Mouse (Mus musculus): ENCODE measurements around the gene Rbp1. TPM values are rescaled to one million over a fixed set of nuclear protein-coding genes. Genes with fewer than 3 reads are reported as not detected.

The Rbp1 gene
- total and polyA plus RNA-seq, 3 experiments, result 6.3 to 7.9 (median 7.4) TPM

DNA sequence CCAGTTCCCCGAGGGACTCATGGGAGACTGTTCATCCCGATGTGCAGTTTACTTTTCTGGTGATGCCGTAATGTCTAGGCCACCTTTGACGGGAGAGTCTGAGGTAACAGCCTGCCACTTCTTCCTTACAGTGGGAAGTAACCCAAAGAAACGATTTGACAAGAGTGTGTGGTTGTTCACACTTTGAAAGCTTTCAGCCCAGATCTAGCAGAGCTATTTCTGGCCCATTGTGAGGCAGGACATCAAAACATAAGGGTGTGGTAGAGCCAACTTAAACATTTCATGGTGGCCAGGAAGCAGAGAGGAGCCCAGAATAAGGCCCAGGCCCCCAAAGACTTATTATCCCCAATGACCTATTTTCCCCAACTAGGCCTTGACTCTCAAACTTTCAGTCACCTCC, 21.1 kb upstream of the Rbp1 start:
- no peaks in the 10 kb centered on the region for H3K36me3 ChIP-seq (ENCODE audit: control insufficient read depth, insufficient read depth, low read length)
- no peaks in the 10 kb centered on the region for H3K4me1 ChIP-seq (ENCODE audit: control insufficient read depth, insufficient read depth, low read length)
- TF ChIP-seq CTCF (IDR thresholded peaks at IDR 0.05) (no peak), POLR2A (IDR thresholded peaks at IDR 0.05; ENCODE audit: insufficient read depth, low read depth, low read length) (no peak), EP300 (IDR thresholded peaks at IDR 0.05; ENCODE audit: insufficient read depth, low read depth, low read length) (no peak)
- no peaks in the 10 kb centered on the region; the same call in 1 of the 2 replicates for H3K79me2 ChIP-seq (replicated peaks; ENCODE audit: control insufficient read depth, insufficient read depth, low read length)
- H3K27ac ChIP-seq, result no peak overlapping the region
- no peak for DNase-seq
- H3K4me3 ChIP-seq, result no peak overlapping the region
- WGBS, result 73% methylated on average over 5 of the region's 5 CpGs
- intact Hi-C loops (cut with DNase I), result no loop called here
- H3K27me3 ChIP-seq (ENCODE audit: control insufficient read depth, insufficient read depth, low read length), result no peaks in the 10 kb centered on the region
- H3K9ac ChIP-seq (ENCODE audit: low read depth, low read length), result no peak overlapping the region

GRCm38 (mm10) chr9:98407771-98408170, 15.0 kb upstream of the Rbp1 start:
- intact Hi-C loops (cut with DNase I), result no loop called here
- DNase-seq, result no peak
- Histone ChIP-seq H3K4me3 (no peak overlapping the region), H3K36me3 (ENCODE audit: control insufficient read depth, insufficient read depth, low read length) (no peaks in the 10 kb centered on the region), H3K27me3 (ENCODE audit: control insufficient read depth, insufficient read depth, low read length) (no peaks in the 10 kb centered on the region), H3K4me1 (ENCODE audit: control insufficient read depth, insufficient read depth, low read length) (no peaks in the 10 kb centered on the region), H3K9ac (ENCODE audit: low read depth, low read length) (no peak overlapping the region), H3K27ac (no peak overlapping the region), H3K79me2 (replicated peaks; ENCODE audit: control insufficient read depth, insufficient read depth, low read length) (no peaks in the 10 kb centered on the region)
- WGBS, result 78% methylated on average over 12 of the region's 12 CpGs
- no peak for TF ChIP-seq POLR2A (IDR thresholded peaks at IDR 0.05; ENCODE audit: insufficient read depth, low read depth, low read length)
- TF ChIP-seq CTCF (IDR thresholded peaks at IDR 0.05), result no peak
- no peak for TF ChIP-seq EP300 (IDR thresholded peaks at IDR 0.05; ENCODE audit: insufficient read depth, low read depth, low read length)

GRCm38 (mm10) chr9:98409137-98409536, 13.6 kb upstream of the Rbp1 start:
- Histone ChIP-seq H3K79me2 (replicated peaks; ENCODE audit: control insufficient read depth, insufficient read depth, low read length) (no peaks in the 10 kb centered on the region), H3K4me3 (no peak overlapping the region), H3K27ac (no peak overlapping the region), H3K4me1 (ENCODE audit: control insufficient read depth, insufficient read depth, low read length) (no peaks in the 10 kb centered on the region), H3K27me3 (ENCODE audit: control insufficient read depth, insufficient read depth, low read length) (no peaks in the 10 kb centered on the region), H3K36me3 (ENCODE audit: control insufficient read depth, insufficient read depth, low read length) (no peaks in the 10 kb centered on the region), H3K9ac (ENCODE audit: low read depth, low read length) (no peak overlapping the region)
- DNase-seq, result peak; percentile 45 to 70
- WGBS, result 31% methylated on average over 3 of the region's 3 CpGs
- intact Hi-C loops (cut with DNase I), result loop anchor here (1.0 kb wide), 1 partner anchor 129 kb away; no protein-coding TSS in a partner anchor
- no peak for TF ChIP-seq EP300 (IDR thresholded peaks at IDR 0.05; ENCODE audit: insufficient read depth, low read depth, low read length)
- peak; percentile 87 for TF ChIP-seq CTCF (IDR thresholded peaks at IDR 0.05)

DNA sequence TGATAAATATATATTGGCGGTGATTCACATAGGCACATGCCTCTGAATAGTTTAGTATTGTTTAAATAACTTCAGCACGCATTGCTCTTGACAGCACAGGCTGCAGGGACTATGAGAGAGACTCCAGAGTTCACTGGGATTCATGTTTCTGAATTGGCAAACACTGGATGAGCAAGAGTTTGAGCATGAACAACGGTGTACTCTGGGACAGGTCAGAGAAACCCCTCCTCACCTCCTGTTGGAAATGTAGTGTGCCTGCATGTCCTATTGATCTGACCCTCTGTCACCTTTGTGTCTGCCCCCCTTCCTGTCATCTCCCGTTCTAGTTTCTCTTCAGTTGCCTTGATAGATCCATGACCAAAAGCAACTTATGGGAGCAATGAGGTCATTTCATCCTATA, 7.3 kb upstream of the Rbp1 start:
- Histone ChIP-seq H3K4me3 (no peak overlapping the region), H3K27me3 (ENCODE audit: control insufficient read depth, insufficient read depth, low read length) (no peaks in the 10 kb centered on the region), H3K4me1 (ENCODE audit: control insufficient read depth, insufficient read depth, low read length) (no peaks in the 10 kb centered on the region), H3K79me2 (replicated peaks; ENCODE audit: control insufficient read depth, insufficient read depth, low read length) (no peaks in the 10 kb centered on the region), H3K9ac (ENCODE audit: low read depth, low read length) (no peak overlapping the region), H3K36me3 (ENCODE audit: control insufficient read depth, insufficient read depth, low read length) (no peaks in the 10 kb centered on the region), H3K27ac (no peak overlapping the region)
- TF ChIP-seq POLR2A (IDR thresholded peaks at IDR 0.05; ENCODE audit: insufficient read depth, low read depth, low read length), result no peak
- TF ChIP-seq EP300 (IDR thresholded peaks at IDR 0.05; ENCODE audit: insufficient read depth, low read depth, low read length), result no peak
- TF ChIP-seq CTCF (IDR thresholded peaks at IDR 0.05), result no peak
- no peak for DNase-seq
- WGBS, result 78% methylated on average over 4 of the region's 4 CpGs
- intact Hi-C loops (cut with DNase I), result no loop called here

- 41% methylated on average over 7 of the region's 7 CpGs for WGBS
- H3K4me1 ChIP-seq (ENCODE audit: control insufficient read depth, insufficient read depth, low read length), result no peaks in the 10 kb centered on the region
- H3K27ac ChIP-seq, result no peak overlapping the region
- DNase-seq, result peak; percentile 28 to 46
- H3K79me2 ChIP-seq (replicated peaks; ENCODE audit: control insufficient read depth, insufficient read depth, low read length), result no peaks in the 10 kb centered on the region
- intact Hi-C loops (cut with DNase I), result no loop called here
- TF ChIP-seq CTCF (IDR thresholded peaks at IDR 0.05), result peak; percentile 76
- 0 out of 2 replicates have a peak, but pooled peaks have one; percentile 17 for TF ChIP-seq EP300 (IDR thresholded peaks at IDR 0.05; ENCODE audit: insufficient read depth, low read depth, low read length)
- TF ChIP-seq POLR2A (IDR thresholded peaks at IDR 0.05; ENCODE audit: insufficient read depth, low read depth, low read length), result no peak
- no peaks in the 10 kb centered on the region for H3K36me3 ChIP-seq (ENCODE audit: control insufficient read depth, insufficient read depth, low read length)
- H3K9ac ChIP-seq (ENCODE audit: low read depth, low read length), result no peak overlapping the region
- no peaks in the 10 kb centered on the region; the same call in 1 of the 2 replicates for H3K27me3 ChIP-seq (ENCODE audit: control insufficient read depth, insufficient read depth, low read length)
- no peak overlapping the region for H3K4me3 ChIP-seq
These were observed 4.8 kb upstream of the Rbp1 start for GRCm38 (mm10) chr9:98417919-98418318.

GRCm38 (mm10) chr9:98418346-98418745, 4.4 kb upstream of the Rbp1 start:
- DNase-seq, result no peak

More at GRCm38 (mm10) chr9:98418346-98418745, 4.4 kb upstream of the Rbp1 start:
- Histone ChIP-seq H3K27me3 (ENCODE audit: control insufficient read depth, insufficient read depth, low read length) (no peaks in the 10 kb centered on the region; the same call in 1 of the 2 replicates), H3K36me3 (ENCODE audit: control insufficient read depth, insufficient read depth, low read length) (no peaks in the 10 kb centered on the region), H3K4me1 (ENCODE audit: control insufficient read depth, insufficient read depth, low read length) (no peaks in the 10 kb centered on the region), H3K9ac (ENCODE audit: low read depth, low read length) (no peak overlapping the region), H3K27ac (no peak overlapping the region), H3K4me3 (no peak overlapping the region), H3K79me2 (replicated peaks; ENCODE audit: control insufficient read depth, insufficient read depth, low read length) (no peaks in the 10 kb centered on the region)
- intact Hi-C loops (cut with DNase I), result no loop called here
- TF ChIP-seq EP300 (IDR thresholded peaks at IDR 0.05; ENCODE audit: insufficient read depth, low read depth, low read length), result no peak
- no peak for TF ChIP-seq POLR2A (IDR thresholded peaks at IDR 0.05; ENCODE audit: insufficient read depth, low read depth, low read length)
- TF ChIP-seq CTCF (IDR thresholded peaks at IDR 0.05), result no peak
- 83% methylated on average over 3 of the region's 3 CpGs for WGBS

Data from heart, adult 2 months (tissue).